Mouse (Mus musculus): ENCODE results near the gene Lmf2. TPM values are rescaled to one million over a fixed set of nuclear protein-coding genes. Genes with fewer than 3 reads are reported as not detected.

Lmf2 gene
- polyA plus RNA-seq, 1 experiment from 2014 or later, result 47.0 TPM

DNA sequence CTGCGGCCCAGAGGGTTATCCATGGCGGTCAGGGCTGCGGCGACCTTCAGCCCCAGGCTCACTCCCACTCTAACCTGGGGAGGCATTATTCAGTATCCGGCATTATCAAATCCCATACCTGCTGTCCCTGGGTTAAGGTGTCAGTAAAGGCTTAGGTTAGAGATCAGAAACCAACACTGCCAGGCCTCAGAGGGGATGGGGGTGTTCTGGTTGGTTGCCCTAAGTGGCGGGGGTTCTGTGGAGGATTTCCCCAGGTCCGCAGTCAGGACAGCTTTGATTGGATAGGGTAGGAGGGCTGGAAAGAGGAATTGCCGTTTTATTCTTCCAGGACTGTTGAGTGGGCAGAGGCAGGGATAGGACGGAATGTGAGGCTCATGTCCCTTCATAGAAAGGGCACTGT lies 18.9 kb upstream of the Lmf2 start:
- Histone ChIP-seq H3K4me1 (ENCODE audit: control insufficient read depth, insufficient read depth, low read length) (peaks cover 13% of the 10 kb centered on the region; the same call in 1 of the 2 replicates), H3K4me2 (replicated peaks; ENCODE audit: low read depth, low read length) (peak overlapping the region; percentile 68), H3K9me3 (ENCODE audit: control insufficient read depth, low read depth, low read length) (no peaks in the 10 kb centered on the region), H3K4me3 (ENCODE audit: low read depth, low read length) (peak overlapping the region; percentile 58), H3K9ac (replicated peaks; ENCODE audit: low read depth, low read length) (peak overlapping the region; percentile 52; the same call in 1 of the 2 replicates), H3K36me3 (ENCODE audit: control insufficient read depth, insufficient read depth, low read length) (peaks cover 28% of the 10 kb centered on the region), H3K27me3 (ENCODE audit: control insufficient read depth, insufficient read depth, low read length) (peaks cover 24% of the 10 kb centered on the region), H3K27ac (ENCODE audit: low read length) (peak overlapping the region; percentile 83; the same call in 1 of the 2 replicates)
- no peak for ATAC-seq (ENCODE audit: insufficient number of reproducible peaks, insufficient read depth, low FRiP score, low read depth)
- WGBS, result 45% methylated on average over 9 of the region's 9 CpGs

DNA sequence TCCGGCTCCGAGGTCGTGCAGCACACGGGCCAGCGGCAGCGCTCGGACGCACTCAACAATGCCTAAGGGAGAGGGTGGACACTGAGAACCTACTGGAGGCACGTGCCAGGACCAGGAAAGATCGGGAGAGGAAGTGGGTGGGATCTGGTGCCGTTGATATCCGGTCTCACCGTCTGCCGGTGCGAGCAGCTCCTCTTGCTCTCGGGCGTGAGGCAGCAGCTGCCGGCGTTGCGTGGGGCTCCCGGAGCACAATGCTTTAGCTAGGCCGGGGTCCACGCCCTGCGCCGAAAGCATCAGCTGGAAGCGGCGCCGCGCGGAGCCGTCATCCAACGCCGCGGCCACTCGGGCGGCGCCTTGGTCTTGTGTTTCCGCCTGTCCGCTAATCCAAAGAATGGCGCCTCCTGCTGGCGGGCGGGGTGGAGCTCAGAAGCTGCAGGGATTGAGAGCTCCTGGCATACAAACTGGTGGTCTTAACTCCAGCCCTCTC lies 18.3 kb upstream of the Lmf2 start, which contains the start of gene Sco2:
Gene Sco2 (minus strand): TSS at position 85 of the 487 bp plus-strand sequence.
- under 1% methylated on average over 42 of the region's 42 CpGs for WGBS
- Histone ChIP-seq H3K27me3 (ENCODE audit: control insufficient read depth, insufficient read depth, low read length) (peaks cover 19% of the 10 kb centered on the region), H3K9ac (replicated peaks; ENCODE audit: low read depth, low read length) (peak within 1 kb of the TSS; percentile 52), H3K4me1 (ENCODE audit: control insufficient read depth, insufficient read depth, low read length) (peaks cover 8% of the 10 kb centered on the region; the same call in 1 of the 2 replicates), H3K4me3 (ENCODE audit: low read depth, low read length) (peak within 1 kb of the TSS; percentile 58), H3K9me3 (ENCODE audit: control insufficient read depth, low read depth, low read length) (no peaks in the 10 kb centered on the region), H3K4me2 (replicated peaks; ENCODE audit: low read depth, low read length) (peak within 1 kb of the TSS; percentile 68), H3K36me3 (ENCODE audit: control insufficient read depth, insufficient read depth, low read length) (peaks cover 33% of the 10 kb centered on the region), H3K27ac (ENCODE audit: low read length) (peak within 1 kb of the TSS; percentile 83)
- ATAC-seq (ENCODE audit: insufficient number of reproducible peaks, insufficient read depth, low FRiP score, low read depth), result peak; percentile 73

- Histone ChIP-seq H3K4me3 (ENCODE audit: low read depth, low read length) (peak overlapping the region; percentile 58), H3K27ac (ENCODE audit: low read length) (peak overlapping the region; percentile 83), H3K27me3 (ENCODE audit: control insufficient read depth, insufficient read depth, low read length) (peaks cover 13% of the 10 kb centered on the region), H3K9me3 (ENCODE audit: control insufficient read depth, low read depth, low read length) (no peaks in the 10 kb centered on the region), H3K4me1 (ENCODE audit: control insufficient read depth, insufficient read depth, low read length) (0 out of 2 replicates have a peak, but pooled peaks cover 4% of the 10 kb centered on the region), H3K9ac (replicated peaks; ENCODE audit: low read depth, low read length) (peak overlapping the region; percentile 52), H3K36me3 (ENCODE audit: control insufficient read depth, insufficient read depth, low read length) (peaks cover 39% of the 10 kb centered on the region), H3K4me2 (replicated peaks; ENCODE audit: low read depth, low read length) (peak overlapping the region; percentile 68)
- ATAC-seq (ENCODE audit: insufficient number of reproducible peaks, insufficient read depth, low FRiP score, low read depth), result peak; percentile 84
- 2% methylated on average over 35 of the region's 35 CpGs for WGBS
These were observed 17.7 kb upstream of the Lmf2 start for GRCm38 (mm10) chr15:89373027-89373761.

GRCm38 (mm10) chr15:89372536-89372935 lies 17.1 kb upstream of the Lmf2 start:
- WGBS, result 80% methylated on average over 7 of the region's 7 CpGs
- H3K9ac ChIP-seq (replicated peaks; ENCODE audit: low read depth, low read length), result no peak overlapping the region
- no peak overlapping the region for H3K27ac ChIP-seq (ENCODE audit: low read length)

DNA sequence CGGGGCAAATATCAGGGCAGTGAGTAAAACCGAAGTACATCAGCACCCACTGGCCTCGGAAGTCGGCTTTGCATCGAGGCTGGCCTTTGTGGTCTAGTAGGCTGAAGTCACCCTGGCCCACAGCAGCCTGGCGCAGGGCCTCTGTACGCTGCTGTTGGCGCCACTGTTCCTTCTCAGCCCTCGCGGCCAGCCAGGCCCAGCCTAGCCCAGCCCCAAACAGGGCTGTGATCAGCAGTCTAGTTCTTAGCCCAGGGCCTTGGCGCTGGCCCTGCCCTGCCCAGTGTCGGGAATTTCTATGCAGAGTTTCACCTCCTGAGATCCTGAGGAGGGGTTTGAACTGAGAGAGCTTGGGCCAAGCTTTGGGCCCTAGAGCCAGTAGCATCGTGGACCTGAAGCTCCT lies 16.6 kb upstream of the Lmf2 start:
- Histone ChIP-seq H3K9me3 (ENCODE audit: control insufficient read depth, low read depth, low read length) (no peaks in the 10 kb centered on the region), H3K4me1 (ENCODE audit: control insufficient read depth, insufficient read depth, low read length) (0 out of 2 replicates have a peak, but pooled peaks cover 4% of the 10 kb centered on the region), H3K27me3 (ENCODE audit: control insufficient read depth, insufficient read depth, low read length) (0 out of 2 replicates have a peak, but pooled peaks cover 4% of the 10 kb centered on the region), H3K36me3 (ENCODE audit: control insufficient read depth, insufficient read depth, low read length) (peaks cover 51% of the 10 kb centered on the region), H3K9ac (replicated peaks; ENCODE audit: low read depth, low read length) (no peak overlapping the region), H3K4me3 (ENCODE audit: low read depth, low read length) (no peak overlapping the region), H3K4me2 (replicated peaks; ENCODE audit: low read depth, low read length) (no peak overlapping the region), H3K27ac (ENCODE audit: low read length) (no peak overlapping the region)
- WGBS, result 88% methylated on average over 13 of the region's 13 CpGs
- no peak for ATAC-seq (ENCODE audit: insufficient number of reproducible peaks, insufficient read depth, low FRiP score, low read depth)

More at GRCm38 (mm10) chr15:89372536-89372935, 17.1 kb upstream of the Lmf2 start:
- Histone ChIP-seq H3K27me3 (ENCODE audit: control insufficient read depth, insufficient read depth, low read length) (peaks cover 6% of the 10 kb centered on the region), H3K36me3 (ENCODE audit: control insufficient read depth, insufficient read depth, low read length) (peaks cover 46% of the 10 kb centered on the region), H3K4me3 (ENCODE audit: low read depth, low read length) (no peak overlapping the region), H3K9me3 (ENCODE audit: control insufficient read depth, low read depth, low read length) (no peaks in the 10 kb centered on the region), H3K4me1 (ENCODE audit: control insufficient read depth, insufficient read depth, low read length) (0 out of 2 replicates have a peak, but pooled peaks cover 4% of the 10 kb centered on the region), H3K4me2 (replicated peaks; ENCODE audit: low read depth, low read length) (peak overlapping the region; percentile 68)
- no peak for ATAC-seq (ENCODE audit: insufficient number of reproducible peaks, insufficient read depth, low FRiP score, low read depth)

- Histone ChIP-seq H3K4me3 (ENCODE audit: low read depth, low read length) (no peak overlapping the region), H3K9me3 (ENCODE audit: control insufficient read depth, low read depth, low read length) (no peaks in the 10 kb centered on the region), H3K4me2 (replicated peaks; ENCODE audit: low read depth, low read length) (no peak overlapping the region), H3K36me3 (ENCODE audit: control insufficient read depth, insufficient read depth, low read length) (peaks cover 98% of the 10 kb centered on the region), H3K27me3 (ENCODE audit: control insufficient read depth, insufficient read depth, low read length) (no peaks in the 10 kb centered on the region), H3K4me1 (ENCODE audit: control insufficient read depth, insufficient read depth, low read length) (no peaks in the 10 kb centered on the region), H3K27ac (ENCODE audit: low read length) (no peak overlapping the region), H3K9ac (replicated peaks; ENCODE audit: low read depth, low read length) (no peak overlapping the region)
- WGBS, result 98% methylated on average over 4 of the region's 4 CpGs
- no peak for ATAC-seq (ENCODE audit: insufficient number of reproducible peaks, insufficient read depth, low FRiP score, low read depth)
These were observed 9.7 kb upstream of the Lmf2 start for GRCm38 (mm10) chr15:89365141-89365551.

GRCm38 (mm10) chr15:89363051-89363450 lies 7.6 kb upstream of the Lmf2 start:
- H3K36me3 ChIP-seq (ENCODE audit: control insufficient read depth, insufficient read depth, low read length), result peaks cover 78% of the 10 kb centered on the region
- no peak overlapping the region for H3K9ac ChIP-seq (replicated peaks; ENCODE audit: low read depth, low read length)
- no peak overlapping the region for H3K27ac ChIP-seq (ENCODE audit: low read length)
- no peaks in the 10 kb centered on the region for H3K9me3 ChIP-seq (ENCODE audit: control insufficient read depth, low read depth, low read length)
- H3K27me3 ChIP-seq (ENCODE audit: control insufficient read depth, insufficient read depth, low read length), result no peaks in the 10 kb centered on the region
- 0 out of 2 replicates have a peak, but pooled peaks cover 4% of the 10 kb centered on the region for H3K4me1 ChIP-seq (ENCODE audit: control insufficient read depth, insufficient read depth, low read length)
- ATAC-seq (ENCODE audit: insufficient number of reproducible peaks, insufficient read depth, low FRiP score, low read depth), result no peak
- H3K4me3 ChIP-seq (ENCODE audit: low read depth, low read length), result no peak overlapping the region
- H3K4me2 ChIP-seq (replicated peaks; ENCODE audit: low read depth, low read length), result no peak overlapping the region
- 90% methylated on average over 7 of the region's 7 CpGs for WGBS

DNA sequence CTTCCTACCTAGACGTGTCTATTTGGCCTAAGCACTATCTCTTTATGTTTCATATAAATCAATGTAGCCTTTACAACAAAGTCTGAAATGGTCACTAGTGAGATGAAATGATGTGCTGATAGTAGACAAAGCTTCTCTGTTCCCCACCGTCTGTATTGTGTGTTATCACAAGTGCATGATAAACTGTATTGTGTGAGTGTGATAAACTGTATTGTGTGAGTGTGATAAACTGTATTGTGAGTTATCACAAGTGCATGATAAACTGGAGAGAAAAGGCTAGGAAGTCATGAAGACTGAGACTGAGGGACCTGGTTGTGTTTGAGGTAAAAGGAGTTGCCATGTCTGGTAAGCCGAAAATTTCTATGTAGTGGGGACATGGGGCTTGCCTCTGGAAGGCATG lies 3.3 kb upstream of the Lmf2 start:
- H3K4me3 ChIP-seq (ENCODE audit: low read depth, low read length), result no peak overlapping the region
- no peaks in the 10 kb centered on the region for H3K27me3 ChIP-seq (ENCODE audit: control insufficient read depth, insufficient read depth, low read length)
- H3K27ac ChIP-seq (ENCODE audit: low read length), result no peak overlapping the region
- H3K4me1 ChIP-seq (ENCODE audit: control insufficient read depth, insufficient read depth, low read length), result peaks cover 20% of the 10 kb centered on the region
- H3K36me3 ChIP-seq (ENCODE audit: control insufficient read depth, insufficient read depth, low read length), result peaks cover 35% of the 10 kb centered on the region
- no peaks in the 10 kb centered on the region for H3K9me3 ChIP-seq (ENCODE audit: control insufficient read depth, low read depth, low read length)
- no peak overlapping the region for H3K9ac ChIP-seq (replicated peaks; ENCODE audit: low read depth, low read length)
- H3K4me2 ChIP-seq (replicated peaks; ENCODE audit: low read depth, low read length), result no peak overlapping the region
- 70% methylated on average over 3 of the region's 3 CpGs for WGBS
- no peak for ATAC-seq (ENCODE audit: insufficient number of reproducible peaks, insufficient read depth, low FRiP score, low read depth)

Data from stomach, embryonic 14.5 days (tissue).